Comparison of ENCODE assay signal across 8 mouse cellular contexts in genomic region chr11:94653663-94654436, GRCm38 (mm10). TPM values are rescaled to one million over a fixed set of nuclear protein-coding genes. Genes with fewer than 3 reads are reported as not detected.
A peak's percentile ranks its signal among the peaks of the same experiment; 100 is the strongest.
DNase-seq lines count a peak whose midpoint lies in the region; ATAC-seq lines count a peak whose summit lies in the region.

Gene Mrpl27, plus strand, starts transcription at chr11:94653767.
Gene Eme1, minus strand, starts transcription at chr11:94653964.

- no peaks in the 10 kb centered on the region for H3K27me3 ChIP-seq in intestine, embryonic 15.5 days (replicated peaks)

- under 1% methylated on average over 32 of the region's 32 CpGs for WGBS in intestine, embryonic 15.5 days

- peak within 1 kb of the TSS; percentile 38 for H3K9ac ChIP-seq in intestine, embryonic 15.5 days

- H3K9me3 ChIP-seq in intestine, embryonic 15.5 days, result no peaks in the 10 kb centered on the region

- peak within 1 kb of the TSS; percentile 63 for H3K4me3 ChIP-seq in intestine, embryonic 15.5 days (replicated peaks)

- ATAC-seq in intestine, embryonic 15.5 days, result peak; percentile 94

- peaks cover 11% of the 10 kb centered on the region; the same call in 1 of the 2 replicates for H3K36me3 ChIP-seq in intestine, embryonic 15.5 days

- peak; percentile 90 for DNase-seq in adrenal gland, adult 2 months
- DNase-seq in embryo, embryonic 11 days, result peak; percentile 90
- peak; percentile 76 to 88 for DNase-seq in gastrocnemius, postnatal 36 days
- DNase-seq in left cerebral cortex, postnatal 25 days (ENCODE audit: low spot score in 2 of 2), result peak; percentile 89
- DNase-seq in mesoderm, embryonic 11.5 days (ENCODE audit: low read depth, low spot score), result peak; percentile 77
- peak; percentile 87 for DNase-seq in right cerebral cortex, postnatal 25 days
- DNase-seq in urinary bladder, postnatal 36 days (ENCODE audit: low spot score in 2 of 2), result peak; percentile 84 to 86

- peaks cover 5% of the 10 kb centered on the region; the same call in 1 of the 2 replicates for H3K4me1 ChIP-seq in intestine, embryonic 15.5 days (replicated peaks)

- intact Hi-C loops in gastrocnemius, postnatal 36 days (cut with DNase I), result no loop called here
- intact Hi-C loops in left cerebral cortex, postnatal 25 days (cut with DNase I), result no loop called here

- H3K4me2 ChIP-seq in intestine, embryonic 15.5 days (replicated peaks), result peak within 1 kb of the TSS; percentile 73

- peak within 1 kb of the TSS; percentile 92 for H3K27ac ChIP-seq in intestine, embryonic 15.5 days

RNA-seq across cellular contexts. Expression of gene Mrpl27, which starts in this region (rescaled TPM):
- total RNA-seq in adrenal gland, adult 2 months (2021), result 10 to 100 TPM; 78.0 to 91.6 TPM
- 12.3 and 14.2 TPM in 2 replicates for polyA plus RNA-seq in adrenal gland, adult 2 months (2012; rRNA removed)
- 10 to 100 TPM; 45.0 to 50.1 TPM for total RNA-seq in gastrocnemius, postnatal 36 days (2021)
- polyA plus RNA-seq in intestine, embryonic 15.5 days (2015; fragmentation: Nextera tagmentation; extraction: Ambion mirVana), result 134 and 148 TPM in 2 replicates
- total RNA-seq in left cerebral cortex, postnatal 25 days (2021), result 10 to 100 TPM; 72.1 to 74.6 TPM

RNA-seq across cellular contexts. Expression of gene Eme1, which starts in this region (rescaled TPM):
- total RNA-seq in adrenal gland, adult 2 months (2021), result under 1 TPM; 0.29 to 0.31 TPM
- 0.18 and 0.21 TPM in 2 replicates for polyA plus RNA-seq in adrenal gland, adult 2 months (2012; rRNA removed)
- under 1 TPM in 1 of 2 experiments, not detected in 1; 0.26 TPM for total RNA-seq in gastrocnemius, postnatal 36 days (2021)
- polyA plus RNA-seq in intestine, embryonic 15.5 days (2015; fragmentation: Nextera tagmentation; extraction: Ambion mirVana), result 16.2 and 18.0 TPM in 2 replicates
- total RNA-seq in left cerebral cortex, postnatal 25 days (2021), result under 1 TPM in 1 of 2 experiments, not detected in 1; 0.32 TPM

Comparison
In these comparisons a context has a peak if more than half of its experiments do, and no peak if none do; other contexts are left out.
1. Peak in every context shown above with its lines: DNase-seq, ATAC-seq, H3K4me3 ChIP-seq and H3K27ac ChIP-seq.
2. RNA of gene Eme1 (polyA plus RNA-seq): 16.2 to 18.0 TPM in intestine, embryonic 15.5 days; 0.18 to 0.21 TPM in adrenal gland, adult 2 months; every median in the first group is over 10 times any median in the second.